Mouse (Mus musculus): Measurements from ENCODE around the gene Gpkow. TPM values are rescaled to one million over a fixed set of nuclear protein-coding genes. Genes with fewer than 3 reads are reported as not detected.

Gene Gpkow
- polyA plus RNA-seq (2015; fragmentation: Nextera tagmentation; extraction: Ambion mirVana), result 45.1 and 45.6 TPM in 2 replicates

- H3K9me3 ChIP-seq, result no peaks in the 10 kb centered on the region
- H3K36me3 ChIP-seq, result peaks cover 11% of the 10 kb centered on the region; the same call in 1 of the 2 replicates
- H3K27me3 ChIP-seq, result no peaks in the 10 kb centered on the region
- peak within 1 kb of the TSS; percentile 60 for H3K9ac ChIP-seq (replicated peaks)
- H3K27ac ChIP-seq, result peak within 1 kb of the TSS; percentile 25; the same call in 1 of the 2 replicates
- peak within 1 kb of the TSS; percentile 55 for H3K4me3 ChIP-seq (replicated peaks)
- H3K4me1 ChIP-seq (replicated peaks), result peaks cover 11% of the 10 kb centered on the region; the same call in 1 of the 2 replicates
- peak; percentile 96 for ATAC-seq
- peak within 1 kb of the TSS; percentile 59 for H3K4me2 ChIP-seq (replicated peaks)
- 22% methylated on average over 33 of the region's 33 CpGs for WGBS
Observed at GRCm38 (mm10) chrX:7696954-7697381, at the start of gene Gpkow. TSS of gene Gpkow (plus strand) at chrX:7697131.

DNA sequence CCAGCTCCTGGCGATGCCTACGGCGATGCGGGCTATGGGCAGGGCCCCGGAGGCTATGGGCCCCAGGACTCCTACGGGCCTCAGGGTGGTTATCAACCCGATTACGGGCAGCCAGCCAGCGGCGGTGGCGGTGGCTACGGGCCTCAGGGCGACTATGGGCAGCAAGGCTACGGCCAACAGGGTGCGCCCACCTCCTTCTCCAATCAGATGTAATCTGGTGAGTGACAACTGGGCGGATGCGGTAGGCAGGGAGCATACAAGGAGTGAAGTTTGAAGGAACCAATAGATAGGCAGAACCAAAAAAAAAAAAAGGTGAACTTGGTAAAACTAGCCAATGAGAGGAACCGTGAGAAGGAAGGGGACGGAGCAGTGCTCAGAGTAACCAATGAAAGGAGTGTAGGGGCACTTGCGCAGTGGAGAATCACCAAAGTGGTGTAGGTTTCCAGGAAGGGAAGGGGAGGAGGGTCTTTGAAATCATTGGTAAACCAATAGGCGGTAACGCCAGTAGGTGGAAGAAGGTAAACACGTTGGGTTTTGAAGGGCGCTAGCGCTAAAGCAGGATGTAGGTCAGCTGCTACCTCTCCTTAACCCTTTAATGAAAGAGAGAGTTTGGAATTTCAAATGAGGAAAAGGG lies 48.1 kb upstream of the Gpkow start:
- Histone ChIP-seq H3K27ac (peak overlapping the region; percentile 80), H3K4me3 (replicated peaks) (peak overlapping the region; percentile 37), H3K9me3 (no peaks in the 10 kb centered on the region), H3K4me2 (replicated peaks) (peak overlapping the region; percentile 55), H3K27me3 (no peaks in the 10 kb centered on the region), H3K9ac (replicated peaks) (peak overlapping the region; percentile 49), H3K4me1 (replicated peaks) (peaks cover 3% of the 10 kb centered on the region; the same call in 1 of the 2 replicates), H3K36me3 (peaks cover 19% of the 10 kb centered on the region)
- WGBS, result 22% methylated on average over 25 of the region's 25 CpGs
- ATAC-seq, result peak; percentile 97

GRCm38 (mm10) chrX:7657221-7657639 lies 39.7 kb upstream of the Gpkow start, which contains the start of gene Prickle3:
TSS of gene Prickle3 (plus strand) at chrX:7657260.
- Histone ChIP-seq H3K9me3 (no peaks in the 10 kb centered on the region), H3K9ac (replicated peaks) (peak within 1 kb of the TSS; percentile 36; the same call in 1 of the 2 replicates), H3K4me1 (replicated peaks) (0 out of 2 replicates have a peak, but pooled peaks cover 11% of the 10 kb centered on the region), H3K27ac (no peak within 1 kb of the TSS), H3K4me3 (replicated peaks) (peak within 1 kb of the TSS; percentile 26), H3K36me3 (peaks cover 5% of the 10 kb centered on the region; the same call in 1 of the 2 replicates), H3K27me3 (no peaks in the 10 kb centered on the region), H3K4me2 (replicated peaks) (peak within 1 kb of the TSS; percentile 47)
- WGBS, result 40% methylated on average over 25 of the region's 26 CpGs
- peak; percentile 40; the same call in 1 of the 2 replicates for ATAC-seq

DNA sequence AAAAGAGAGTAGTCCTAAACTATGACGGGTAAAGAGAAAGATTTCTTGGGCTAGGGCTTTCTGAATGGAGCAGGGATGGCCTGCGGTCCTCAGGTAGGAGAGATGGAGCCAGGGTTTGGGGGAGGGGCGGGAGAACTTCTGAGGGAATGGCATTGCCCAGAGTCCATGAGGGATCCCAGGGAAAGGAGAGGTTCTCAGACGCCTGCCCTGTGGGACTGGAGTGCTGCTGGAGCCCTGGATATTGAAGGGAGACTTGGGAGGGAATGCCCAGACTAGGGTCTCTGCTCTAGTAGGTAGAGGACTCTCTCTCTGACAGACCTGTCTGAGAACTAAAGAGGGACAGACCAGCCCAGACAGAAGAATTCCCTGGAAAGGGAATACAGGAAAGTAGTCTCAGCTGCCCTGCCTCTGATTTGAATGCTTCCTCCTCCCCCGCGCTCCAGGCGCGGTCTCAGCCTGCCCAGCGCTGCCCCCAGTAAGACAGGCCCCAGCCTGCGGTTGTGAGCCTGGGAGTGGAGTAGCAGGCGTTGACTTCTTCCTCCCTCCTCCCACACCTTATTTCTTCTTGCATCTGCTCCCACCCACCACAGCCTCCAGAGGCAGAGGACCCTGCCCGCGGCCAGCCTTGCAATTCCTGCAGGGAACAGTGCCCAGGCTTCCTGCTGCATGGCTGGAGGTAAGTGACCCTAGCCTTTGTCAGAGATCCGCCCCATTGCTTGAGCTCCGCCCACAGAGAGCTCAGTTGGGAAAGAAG lies 38.7 kb upstream of the Gpkow start:
- Histone ChIP-seq H3K36me3 (peaks cover 5% of the 10 kb centered on the region; the same call in 1 of the 2 replicates), H3K9ac (replicated peaks) (no peak overlapping the region), H3K27me3 (no peaks in the 10 kb centered on the region), H3K4me1 (replicated peaks) (0 out of 2 replicates have a peak, but pooled peaks cover 11% of the 10 kb centered on the region), H3K27ac (no peak overlapping the region), H3K4me2 (replicated peaks) (peak overlapping the region; percentile 13; the same call in 1 of the 2 replicates), H3K4me3 (replicated peaks) (no peak overlapping the region), H3K9me3 (no peaks in the 10 kb centered on the region)
- WGBS, result 18% methylated on average over 12 of the region's 15 CpGs
- ATAC-seq, result peak; percentile 37

- no peak overlapping the region for H3K27ac ChIP-seq
- 0 out of 2 replicates have a peak, but pooled peaks cover 11% of the 10 kb centered on the region for H3K4me1 ChIP-seq (replicated peaks)
- ATAC-seq, result 0 out of 2 replicates have a peak, but pooled peaks have one; percentile 24
- H3K4me2 ChIP-seq (replicated peaks), result no peak overlapping the region
- H3K27me3 ChIP-seq, result no peaks in the 10 kb centered on the region
- H3K9ac ChIP-seq (replicated peaks), result no peak overlapping the region
- H3K36me3 ChIP-seq, result no peaks in the 10 kb centered on the region
- 60% methylated on average over 11 of the region's 11 CpGs for WGBS
- H3K4me3 ChIP-seq (replicated peaks), result no peak overlapping the region
- H3K9me3 ChIP-seq, result no peaks in the 10 kb centered on the region
Observed at GRCm38 (mm10) chrX:7658785-7659589, 37.9 kb upstream of the Gpkow start.

DNA sequence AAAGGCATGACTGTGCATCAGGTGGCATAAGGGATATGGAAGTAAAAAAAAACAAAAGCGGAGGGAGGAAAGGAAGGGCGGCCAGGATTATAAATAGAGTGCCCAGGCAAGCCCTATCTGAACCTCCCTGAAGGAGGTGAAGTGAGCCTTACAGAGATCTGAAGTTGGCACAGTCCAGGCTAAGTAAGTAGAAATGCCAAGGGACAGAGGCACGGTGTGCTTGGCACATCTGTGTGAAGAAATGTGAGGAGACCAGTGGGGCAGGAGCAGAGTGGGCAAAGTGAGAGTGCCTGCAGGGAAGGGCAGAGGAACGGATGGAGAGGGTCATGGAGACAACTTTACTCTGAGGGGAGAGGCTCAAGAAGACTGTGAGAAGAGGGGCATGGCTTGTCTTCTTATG lies 35.8 kb upstream of the Gpkow start:
- H3K9ac ChIP-seq (replicated peaks), result no peak overlapping the region
- 73% methylated on average over 4 of the region's 4 CpGs for WGBS
- H3K4me1 ChIP-seq (replicated peaks), result 0 out of 2 replicates have a peak, but pooled peaks cover 11% of the 10 kb centered on the region
- no peaks in the 10 kb centered on the region for H3K9me3 ChIP-seq
- ATAC-seq, result no peak
- no peaks in the 10 kb centered on the region for H3K36me3 ChIP-seq
- no peak overlapping the region for H3K4me3 ChIP-seq (replicated peaks)
- H3K27me3 ChIP-seq, result no peaks in the 10 kb centered on the region
- no peak overlapping the region for H3K27ac ChIP-seq
- no peak overlapping the region for H3K4me2 ChIP-seq (replicated peaks)

- H3K27ac ChIP-seq, result no peak overlapping the region
- 0 out of 2 replicates have a peak, but pooled peaks cover 7% of the 10 kb centered on the region for H3K4me1 ChIP-seq (replicated peaks)
- H3K36me3 ChIP-seq, result no peaks in the 10 kb centered on the region
- no peaks in the 10 kb centered on the region for H3K27me3 ChIP-seq
- H3K4me2 ChIP-seq (replicated peaks), result no peak overlapping the region
- no peak for ATAC-seq
- no peak overlapping the region for H3K9ac ChIP-seq (replicated peaks)
- no peaks in the 10 kb centered on the region for H3K9me3 ChIP-seq
- no peak overlapping the region for H3K4me3 ChIP-seq (replicated peaks)
- WGBS, result 91% methylated on average over 3 of the region's 3 CpGs
Observed at GRCm38 (mm10) chrX:7662936-7663335, 34.0 kb upstream of the Gpkow start.

GRCm38 (mm10) chrX:7664791-7665190 lies 32.1 kb upstream of the Gpkow start:
- no peak overlapping the region for H3K9ac ChIP-seq (replicated peaks)
- no peak overlapping the region for H3K4me2 ChIP-seq (replicated peaks)
- H3K27me3 ChIP-seq, result no peaks in the 10 kb centered on the region
- H3K27ac ChIP-seq, result no peak overlapping the region
- H3K4me1 ChIP-seq (replicated peaks), result no peaks in the 10 kb centered on the region
- 87% methylated on average over 11 of the region's 11 CpGs for WGBS
- no peak overlapping the region for H3K4me3 ChIP-seq (replicated peaks)
- no peaks in the 10 kb centered on the region for H3K9me3 ChIP-seq
- H3K36me3 ChIP-seq, result no peaks in the 10 kb centered on the region
- no peak for ATAC-seq

DNA sequence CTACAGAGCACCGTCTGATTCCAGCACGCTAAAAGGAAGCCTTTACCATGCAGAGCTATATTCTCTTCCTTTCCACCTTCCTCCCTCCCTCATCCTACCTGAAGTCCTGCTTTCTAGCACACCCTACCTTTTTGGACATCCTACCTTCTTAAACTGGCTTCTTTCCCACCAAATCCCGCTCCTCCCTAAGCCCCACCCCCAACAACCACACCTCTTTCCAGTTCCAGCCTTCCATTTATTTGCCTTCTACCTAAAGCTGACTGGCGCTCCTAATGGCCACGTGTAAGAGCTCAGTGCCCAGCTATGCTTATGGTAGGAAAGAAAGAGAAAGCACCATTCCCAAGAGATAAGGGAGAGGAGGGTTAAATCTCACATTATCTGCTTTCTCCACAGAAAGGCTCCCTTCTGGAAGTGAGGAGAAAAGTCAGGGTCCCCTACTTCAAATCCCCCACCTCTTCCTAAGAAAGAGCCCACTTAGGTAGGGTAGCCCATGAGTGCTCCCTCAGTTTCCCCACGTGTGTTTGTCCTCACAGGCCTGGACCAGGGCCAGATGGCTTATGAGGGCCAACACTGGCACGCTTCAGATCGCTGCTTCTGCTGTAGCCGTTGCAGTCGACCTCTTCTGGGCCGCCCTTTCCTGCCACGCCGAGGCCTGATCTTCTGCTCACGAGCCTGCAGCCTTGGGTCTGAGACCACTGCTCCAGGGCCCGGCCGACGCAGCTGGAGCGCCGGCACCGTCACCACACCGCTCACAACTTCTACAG lies 31.0 kb upstream of the Gpkow start:
- Histone ChIP-seq H3K27me3 (no peaks in the 10 kb centered on the region), H3K4me3 (replicated peaks) (no peak overlapping the region), H3K4me1 (replicated peaks) (0 out of 2 replicates have a peak, but pooled peaks cover 4% of the 10 kb centered on the region), H3K4me2 (replicated peaks) (no peak overlapping the region), H3K27ac (no peak overlapping the region), H3K9me3 (no peaks in the 10 kb centered on the region), H3K9ac (replicated peaks) (no peak overlapping the region), H3K36me3 (no peaks in the 10 kb centered on the region)
- WGBS, result 78% methylated on average over 21 of the region's 21 CpGs
- ATAC-seq, result no peak

GRCm38 (mm10) chrX:7670390-7670881 lies 26.5 kb upstream of the Gpkow start:
- peak overlapping the region; percentile 46; the same call in 1 of the 2 replicates for H3K9ac ChIP-seq (replicated peaks)
- ATAC-seq, result peak; percentile 70
- H3K4me1 ChIP-seq (replicated peaks), result 0 out of 2 replicates have a peak, but pooled peaks cover 4% of the 10 kb centered on the region
- WGBS, result 31% methylated on average over 18 of the region's 19 CpGs
- H3K36me3 ChIP-seq, result no peaks in the 10 kb centered on the region
- 0 out of 2 replicates have a peak, but pooled peaks cover 2% of the 10 kb centered on the region for H3K27me3 ChIP-seq
- H3K4me2 ChIP-seq (replicated peaks), result peak overlapping the region; percentile 52
- no peak overlapping the region for H3K27ac ChIP-seq
- peak overlapping the region; percentile 36 for H3K4me3 ChIP-seq (replicated peaks)
- H3K9me3 ChIP-seq, result no peaks in the 10 kb centered on the region

All from midbrain, embryonic 13.5 days (tissue).